Mouse (Mus musculus) stomach, postnatal 0 days (tissue): ENCODE measurements around the gene Stim1. TPM values are rescaled to one million over a fixed set of nuclear protein-coding genes. Genes with fewer than 3 reads are reported as not detected.
"Not testable (repeated sequence)": the region's sequence is repeated elsewhere in the genome, so short reads cannot be mapped to it uniquely, and the experiment has no call there.

Experiments
- ATAC-seq: fragments of 200-750 bp; cut with Nextera tagmentation; 2 replicates; pipeline ENCODE4 v1.8.0; 2017; ENCODE audit not compliant: low FRiP score, low TSS enrichment
- DNase-seq: peaks from one replicate; pipeline ENCODE4 v3.0.0-alpha.2; 2016; ENCODE audit warnings: low spot score
- H3K27ac ChIP-seq: fragments of 300-500 bp; sonication (generic); replicated peaks from 2 replicates; pipeline ENCODE4 v1.5.1; 2014; ENCODE audit warnings: mild to moderate bottlenecking, control low read depth
- H3K27me3 ChIP-seq: fragments of 300-500 bp; sonication (generic); 2 replicates; pipeline ENCODE4 v1.6.1; 2014; ENCODE audit warnings: low read length; ENCODE audit not compliant: control insufficient read depth, insufficient read depth
- H3K36me3 ChIP-seq: fragments of 300-500 bp; sonication (generic); 2 replicates; pipeline ENCODE4 v1.6.1; 2014; ENCODE audit warnings: low read length, mixed read lengths; ENCODE audit not compliant: control insufficient read depth, insufficient read depth
- H3K4me1 ChIP-seq: fragments of 300-500 bp; sonication (generic); replicated peaks from 2 replicates; pipeline ENCODE4 v1.6.1; 2014; ENCODE audit warnings: antibody characterized with exemption; ENCODE audit not compliant: control insufficient read depth, insufficient read depth
- H3K4me2 ChIP-seq: fragments of 300-500 bp; sonication (generic); replicated peaks from 2 replicates; pipeline ENCODE4 v1.6.1; 2014; ENCODE audit warnings: low read depth, mild to moderate bottlenecking, control low read depth, moderate library complexity
- H3K4me3 ChIP-seq: fragments of 300-500 bp; sonication (generic); 2 replicates; pipeline ENCODE4 v1.5.1; 2014; ENCODE audit warnings: low read depth, low read length, control low read depth
- H3K9ac ChIP-seq: fragments of 300-500 bp; sonication (generic); 2 replicates; pipeline ENCODE4 v1.6.1; 2014; ENCODE audit warnings: mild to moderate bottlenecking, low read length, control low read depth, mixed read lengths
- H3K9me3 ChIP-seq: fragments of 300-500 bp; sonication (generic); 2 replicates; pipeline ENCODE4 v1.6.1; 2016; ENCODE audit warnings: low read length; ENCODE audit not compliant: control insufficient read depth
- CTCF ChIP-seq: IDR thresholded peaks from 2 replicates; pipeline ENCODE4 v1.5.1; 2016; ENCODE audit warnings: antibody characterized with exemption, low read depth, mild to moderate bottlenecking, moderate library complexity
- EP300 ChIP-seq: optimal IDR thresholded peaks from 2 replicates; pipeline ENCODE3; 2016; ENCODE audit warnings: antibody characterized with exemption
- WGBS: fragments of 180-500 bp; shearing (Covaris S2); extraction: QIAGEN DNeasy Blood & Tissue Kit; methylation state at CpG from one replicate; pipeline ENCODE4 v1.1.7; 2014; 5-methylcytosine and 5-hydroxymethylcytosine counted together
- polyA plus RNA-seq: library from polyadenylated mRNA; unstranded; fragments of >200 nt; fragmentation: Nextera tagmentation; extraction: Ambion mirVana; gene quantifications from 2 replicates; pipeline ENCODE4 v1.2.1, GENCODE M21; 2015

Stim1 gene
- polyA plus RNA-seq, 1 experiment from 2014 or later: 26.4 TPM

DNA sequence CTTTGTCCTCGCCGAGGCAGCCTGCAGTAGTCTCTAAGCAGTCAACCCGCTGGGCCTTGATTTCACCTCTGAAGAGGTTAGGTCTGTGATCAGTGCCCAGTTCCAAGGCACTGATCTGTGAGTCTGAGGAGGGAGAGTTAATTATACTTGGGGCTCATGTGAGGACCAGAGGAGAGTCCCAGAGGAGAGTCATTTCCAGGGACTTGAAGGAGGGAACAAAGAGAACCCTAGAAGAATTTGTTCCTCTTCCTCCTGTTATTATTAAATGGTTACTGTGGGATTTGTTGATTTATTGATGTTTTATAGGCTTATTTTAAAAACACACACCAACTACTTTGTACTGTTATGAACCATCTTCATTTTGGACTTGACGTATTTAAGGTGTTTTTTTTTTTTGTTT, 214.0 kb downstream of the Stim1 start, which contains the start of gene Olfr543:
TSS of gene Olfr543 (minus strand) at position 101 of the 400 bp plus-strand sequence.
- DNase-seq (no peak), ATAC-seq (no peak)
- Histone ChIP-seq H3K36me3 (no peaks in the 10 kb centered on the region), H3K9me3 (no peaks in the 10 kb centered on the region), H3K4me1 (no peaks in the 10 kb centered on the region), H3K4me3 (no peak within 1 kb of the TSS), H3K4me2 (no peak within 1 kb of the TSS), H3K27ac (no peak within 1 kb of the TSS), H3K27me3 (no peaks in the 10 kb centered on the region), H3K9ac (no peak within 1 kb of the TSS)
- TF ChIP-seq EP300: no peak
- 96% methylated on average over 4 of the region's 4 CpGs for WGBS

DNA sequence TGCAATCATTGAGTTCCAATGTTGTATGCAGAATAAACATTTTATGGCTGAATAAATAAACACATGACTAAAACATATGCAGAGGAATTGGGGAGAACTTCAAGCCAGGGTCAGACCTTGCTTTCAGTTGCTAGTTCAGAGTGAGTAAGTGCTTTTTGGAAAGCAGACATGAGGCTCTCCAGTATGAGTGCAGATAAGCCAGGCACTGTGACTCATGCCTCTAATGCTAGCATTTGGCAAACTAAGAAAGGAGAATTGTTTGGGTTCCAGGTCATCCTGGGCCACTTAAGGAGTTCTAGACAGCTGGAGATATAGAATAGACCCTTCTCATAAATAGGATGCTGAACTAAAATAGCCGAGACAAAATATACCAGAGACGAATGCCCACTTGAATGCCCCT, 216.1 kb downstream of the Stim1 start:
- H3K9me3 ChIP-seq: no peaks in the 10 kb centered on the region
- H3K36me3 ChIP-seq: no peaks in the 10 kb centered on the region
- ATAC-seq (no peak), DNase-seq (no peak)
- no peak overlapping the region for H3K4me2 ChIP-seq
- 60% methylated on average over 2 of the region's 2 CpGs for WGBS
- H3K4me3 ChIP-seq: no peak overlapping the region
- TF ChIP-seq EP300: no peak
- TF ChIP-seq CTCF: no peak
- no peak overlapping the region for H3K9ac ChIP-seq
- H3K4me1 ChIP-seq: no peaks in the 10 kb centered on the region
- no peak overlapping the region for H3K27ac ChIP-seq
- H3K27me3 ChIP-seq: no peaks in the 10 kb centered on the region

DNA sequence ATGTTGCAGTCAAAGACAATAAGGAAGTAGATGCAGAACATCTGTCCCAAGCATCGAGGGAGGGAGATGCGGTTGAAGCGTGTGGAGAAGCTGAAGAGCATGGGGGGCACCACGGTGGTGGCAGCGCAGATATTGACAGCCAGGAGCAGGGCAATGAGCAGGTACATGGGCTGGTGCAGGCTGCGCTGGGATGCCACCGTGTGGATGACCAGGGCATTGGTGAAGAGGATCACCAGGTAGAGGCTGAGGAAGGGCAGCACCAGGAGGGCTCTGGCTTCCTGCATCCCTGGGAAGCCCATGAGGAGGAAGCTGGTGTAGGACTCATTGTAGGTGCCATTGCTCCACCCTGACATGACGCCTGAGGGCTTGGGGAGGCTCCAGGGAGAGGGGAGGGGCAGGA, 217.2 kb downstream of the Stim1 start:
- H3K4me1 ChIP-seq, H3K4me3 ChIP-seq, H3K9ac ChIP-seq, H3K4me2 ChIP-seq, H3K9me3 ChIP-seq, H3K27ac ChIP-seq, H3K27me3 ChIP-seq, H3K36me3 ChIP-seq, ATAC-seq, DNase-seq: not testable (repeated sequence)
- WGBS: 70% methylated on average over 8 of the region's 8 CpGs

DNA sequence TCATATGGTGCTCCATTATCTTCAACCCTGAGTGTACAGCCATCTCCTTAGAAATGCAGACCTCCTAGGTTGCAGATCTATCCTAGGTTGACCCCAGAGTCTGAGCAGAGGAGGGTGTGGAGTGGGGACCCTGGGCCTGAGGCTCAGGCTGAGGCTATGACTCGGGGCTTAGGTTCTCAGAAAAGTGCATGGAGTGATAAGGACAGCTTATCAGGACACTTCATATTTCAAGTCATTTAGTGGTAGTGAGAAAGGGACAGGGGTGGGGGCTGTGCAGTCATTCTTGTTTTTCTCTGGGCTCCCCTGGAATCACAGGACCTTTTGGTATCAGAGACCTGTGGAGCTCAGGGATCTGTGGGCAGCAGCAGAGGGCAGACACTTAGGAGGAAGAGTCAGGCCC, 218.5 kb downstream of the Stim1 start:
- Histone ChIP-seq H3K27me3 (no peaks in the 10 kb centered on the region), H3K4me2 (no peak overlapping the region), H3K36me3 (no peaks in the 10 kb centered on the region), H3K9me3 (no peaks in the 10 kb centered on the region), H3K4me1 (no peaks in the 10 kb centered on the region), H3K27ac (no peak overlapping the region), H3K9ac (no peak overlapping the region), H3K4me3 (no peak overlapping the region)
- no peak for DNase-seq
- no peak for ATAC-seq
- 61% methylated on average over 1 of the region's 1 CpGs for WGBS
- TF ChIP-seq EP300 (no peak), CTCF (no peak)

Other genes with a start within 250 kb of the Stim1 start
- 0.99 and 1.2 TPM in 2 replicates for gene Il18bp, start 249.1 kb upstream of the Stim1 start, polyA plus RNA-seq
- gene Rnf121, start 202.3 kb upstream of the Stim1 start, polyA plus RNA-seq: 18.0 and 18.7 TPM in 2 replicates
- gene Xndc1, start 202.3 kb upstream of the Stim1 start, polyA plus RNA-seq: 7.8 and 8.9 TPM in 2 replicates
- 0.25 and 0.27 TPM in 2 replicates for gene Xntrpc, start 202.1 kb upstream of the Stim1 start, polyA plus RNA-seq
- 0.11 TPM in 1 of 2 replicates, not detected in the other for gene Trpc2, start 184.7 kb upstream of the Stim1 start, polyA plus RNA-seq
- 0.25 and 0.38 TPM in 2 replicates for gene Art1, start 166.1 kb upstream of the Stim1 start, polyA plus RNA-seq
- gene Art5, start 158.3 kb upstream of the Stim1 start, polyA plus RNA-seq: 0.21 and 0.45 TPM in 2 replicates
- gene Chrna10, start 151.0 kb upstream of the Stim1 start, polyA plus RNA-seq: 0.04 TPM in 1 of 2 replicates, not detected in the other
- gene Nup98, start 57.6 kb upstream of the Stim1 start, polyA plus RNA-seq: 12.1 and 12.3 TPM in 2 replicates
- gene Pgap2, start 57.6 kb upstream of the Stim1 start, polyA plus RNA-seq: 88.2 and 89.6 TPM in 2 replicates
- gene Rhog, start 11.8 kb upstream of the Stim1 start, polyA plus RNA-seq: 52.1 and 53.1 TPM in 2 replicates
- gene Rrm1, start 173.9 kb downstream of the Stim1 start, polyA plus RNA-seq: 31.2 and 35.7 TPM in 2 replicates
- not detected in 2 replicates for gene Olfr543, start 213.9 kb downstream of the Stim1 start, polyA plus RNA-seq
- gene Olfr544, start 220.5 kb downstream of the Stim1 start, polyA plus RNA-seq: 0.04 TPM in 1 of 2 replicates, not detected in the other
- gene Olfr545, start 231.8 kb downstream of the Stim1 start, polyA plus RNA-seq: 0.04 TPM in 1 of 2 replicates, not detected in the other